Comparison of ENCODE assay signal across 8 mouse cellular contexts in the genomic region with DNA sequence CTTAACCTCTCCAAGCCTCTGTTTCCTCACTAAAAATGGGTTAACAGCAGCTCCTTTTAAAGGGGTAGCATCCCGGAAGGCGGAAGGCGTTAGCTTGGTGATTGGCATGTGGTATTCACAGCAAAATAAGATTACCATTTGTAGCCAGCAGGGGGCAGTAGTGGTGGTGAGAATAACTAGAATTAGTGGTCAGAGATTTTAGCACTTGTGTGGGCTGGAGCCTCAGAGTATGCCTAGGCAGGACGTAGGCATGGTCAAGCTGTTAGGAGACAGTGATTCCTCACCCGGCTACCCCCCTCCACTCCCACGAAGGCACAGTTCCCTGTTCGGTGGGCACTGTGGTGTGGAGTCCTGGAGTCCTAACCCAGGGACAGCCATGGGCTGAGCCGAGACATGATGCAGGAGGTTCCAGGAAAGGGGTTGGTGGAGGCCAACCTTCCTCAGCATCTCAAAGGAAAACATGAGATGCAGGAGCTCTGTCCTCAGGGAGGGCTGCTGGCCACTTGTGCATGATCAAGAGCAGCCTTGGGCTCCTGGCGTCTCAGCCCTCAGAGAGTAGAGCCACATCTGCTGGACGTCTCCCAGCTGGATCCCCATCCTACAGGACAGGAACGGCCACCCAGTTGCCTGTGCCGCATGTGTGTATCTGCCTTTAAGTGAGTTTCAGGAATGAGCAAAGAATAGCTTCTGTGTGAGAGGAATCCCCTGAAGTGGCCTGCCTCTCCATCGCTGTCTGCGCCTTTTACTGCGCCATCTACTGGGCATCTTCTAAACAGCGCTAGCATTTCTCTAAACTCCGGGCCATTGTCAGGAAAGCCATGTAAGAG. TPM values are rescaled to one million over a fixed set of nuclear protein-coding genes. Genes with fewer than 3 reads are reported as not detected.
DNase-seq lines count a peak whose midpoint lies in the region; ATAC-seq and TF ChIP-seq lines count a peak whose summit lies in the region.

No protein-coding gene starts in this region.

- no peak overlapping the region for H3K4me3 ChIP-seq in ES-E14 (ENCODE audit: insufficient read depth in 1 of 2, low read depth in 1 of 2, low read length in 2 of 2, poor library complexity in 1 of 2, severe bottlenecking in 1 of 2)
- H3K4me3 ChIP-seq in forebrain, embryonic 10.5 days: no peak overlapping the region
- H3K4me3 ChIP-seq in heart, embryonic 16.5 days (ENCODE audit: low read length): no peak overlapping the region
- H3K4me3 ChIP-seq in liver, embryonic 13.5 days (replicated peaks): no peak overlapping the region
- no peak overlapping the region for H3K4me3 ChIP-seq in neural tube, embryonic 12.5 days
- no peak overlapping the region for H3K4me3 ChIP-seq in stomach, postnatal 0 days (ENCODE audit: low read depth, low read length)

- TF ChIP-seq EP300 in stomach, postnatal 0 days (optimal IDR thresholded peaks at IDR 0.05): no peak

- peaks cover 16% of the 10 kb centered on the region; the same call in 1 of the 2 replicates for H3K36me3 ChIP-seq in ES-E14 (ENCODE audit: control insufficient read depth, insufficient read depth, low read length, poor library complexity, severe bottlenecking)
- peaks cover 80% of the 10 kb centered on the region for H3K36me3 ChIP-seq in forebrain, embryonic 10.5 days (replicated peaks)
- peaks cover 27% of the 10 kb centered on the region for H3K36me3 ChIP-seq in heart, embryonic 16.5 days (ENCODE audit: control insufficient read depth, insufficient read depth)
- H3K36me3 ChIP-seq in liver, embryonic 13.5 days: no peaks in the 10 kb centered on the region
- peaks cover 55% of the 10 kb centered on the region for H3K36me3 ChIP-seq in neural tube, embryonic 12.5 days
- H3K36me3 ChIP-seq in stomach, postnatal 0 days (ENCODE audit: control insufficient read depth, insufficient read depth, low read length): peaks cover 3% of the 10 kb centered on the region

- H3K27me3 ChIP-seq in forebrain, embryonic 10.5 days (ENCODE audit: poor library complexity, severe bottlenecking): no peaks in the 10 kb centered on the region
- H3K27me3 ChIP-seq in heart, embryonic 16.5 days (ENCODE audit: control insufficient read depth, insufficient read depth, low read length): no peaks in the 10 kb centered on the region
- no peaks in the 10 kb centered on the region for H3K27me3 ChIP-seq in liver, embryonic 13.5 days
- no peaks in the 10 kb centered on the region for H3K27me3 ChIP-seq in neural tube, embryonic 12.5 days (replicated peaks)
- no peaks in the 10 kb centered on the region for H3K27me3 ChIP-seq in stomach, postnatal 0 days (ENCODE audit: control insufficient read depth, insufficient read depth, low read length)

- H3K9ac ChIP-seq in ES-E14 (ENCODE audit: insufficient read depth, low read depth, low read length, poor library complexity, severe bottlenecking): peak overlapping the region; percentile 26; the same call in 1 of the 2 replicates
- H3K9ac ChIP-seq in heart, embryonic 16.5 days (ENCODE audit: low read length): no peak overlapping the region
- no peak overlapping the region for H3K9ac ChIP-seq in liver, embryonic 13.5 days
- no peak overlapping the region for H3K9ac ChIP-seq in neural tube, embryonic 12.5 days
- H3K9ac ChIP-seq in stomach, postnatal 0 days (ENCODE audit: low read length): no peak overlapping the region

- in situ Hi-C loops in ES-E14 (cut with MboI; ENCODE audit: low sequenced_read_pairs in 2 of 2, unreplicated experiment in 2 of 2): no loop called here

- H3K9me3 ChIP-seq in ES-E14 (ENCODE audit: control insufficient read depth, insufficient read depth, low read depth, low read length): no peaks in the 10 kb centered on the region
- H3K9me3 ChIP-seq in forebrain, embryonic 10.5 days: no peaks in the 10 kb centered on the region
- no peaks in the 10 kb centered on the region for H3K9me3 ChIP-seq in heart, embryonic 16.5 days (replicated peaks; ENCODE audit: control insufficient read depth, low read length)
- no peaks in the 10 kb centered on the region for H3K9me3 ChIP-seq in liver, embryonic 13.5 days (replicated peaks)
- no peaks in the 10 kb centered on the region for H3K9me3 ChIP-seq in neural tube, embryonic 12.5 days
- H3K9me3 ChIP-seq in stomach, postnatal 0 days (ENCODE audit: control insufficient read depth, low read length): no peaks in the 10 kb centered on the region

- peaks cover 0 to 8% of the 10 kb centered on the region in 2 experiments; a peak in 1 of 4 replicates for H3K4me1 ChIP-seq in ES-E14 (ENCODE audit: control insufficient read depth in 2 of 2, insufficient read depth in 2 of 2, low read length in 2 of 2, poor library complexity in 1 of 2)
- peaks cover 6% of the 10 kb centered on the region for H3K4me1 ChIP-seq in forebrain, embryonic 10.5 days
- H3K4me1 ChIP-seq in heart, embryonic 16.5 days (ENCODE audit: control insufficient read depth, insufficient read depth, low read length): peaks cover 4% of the 10 kb centered on the region; the same call in 1 of the 2 replicates
- H3K4me1 ChIP-seq in liver, embryonic 13.5 days (replicated peaks): no peaks in the 10 kb centered on the region
- H3K4me1 ChIP-seq in neural tube, embryonic 12.5 days: peaks cover 4% of the 10 kb centered on the region; the same call in 1 of the 2 replicates
- no peaks in the 10 kb centered on the region for H3K4me1 ChIP-seq in stomach, postnatal 0 days (replicated peaks; ENCODE audit: control insufficient read depth, insufficient read depth)

- TF ChIP-seq CTCF in stomach, postnatal 0 days (IDR thresholded peaks at IDR 0.05; ENCODE audit: low read depth): peak; percentile 88

- H3K4me2 ChIP-seq in heart, embryonic 16.5 days (ENCODE audit: low read depth, low read length): no peak overlapping the region
- H3K4me2 ChIP-seq in liver, embryonic 13.5 days: no peak overlapping the region
- no peak overlapping the region for H3K4me2 ChIP-seq in neural tube, embryonic 12.5 days (replicated peaks)
- H3K4me2 ChIP-seq in stomach, postnatal 0 days (replicated peaks; ENCODE audit: low read depth): no peak overlapping the region

- H3K27ac ChIP-seq in ES-E14 (ENCODE audit: insufficient read depth, low read depth, low read length, poor library complexity, severe bottlenecking): no peak overlapping the region
- no peak overlapping the region for H3K27ac ChIP-seq in forebrain, embryonic 10.5 days
- peak overlapping the region; percentile 17 for H3K27ac ChIP-seq in heart, embryonic 16.5 days (ENCODE audit: low read length)
- no peak overlapping the region for H3K27ac ChIP-seq in liver, embryonic 13.5 days
- peak overlapping the region; percentile 53; the same call in 1 of the 2 replicates for H3K27ac ChIP-seq in neural tube, embryonic 12.5 days
- 0 out of 2 replicates have a peak overlapping the region, but pooled peaks have one; percentile 1 for H3K27ac ChIP-seq in stomach, postnatal 0 days (replicated peaks)

- ATAC-seq in heart, embryonic 16.5 days (replicated peaks; ENCODE audit: extremely low read depth, insufficient read depth, low FRiP score): peak; percentile 61
- peak; percentile 57 for ATAC-seq in liver, embryonic 13.5 days (ENCODE audit: low read depth)
- peak; percentile 69 for ATAC-seq in neural tube, embryonic 12.5 days (ENCODE audit: low FRiP score, low read depth)
- ATAC-seq in stomach, postnatal 0 days (ENCODE audit: low FRiP score, low TSS enrichment): peak; percentile 55

- peak; percentile 73 for DNase-seq in ES-E14 (ENCODE audit: low read depth, low spot score)
- peak; percentile 30 for DNase-seq in c-Kit-positive CD71-positive TER-119-negative erythroid progenitor cells, embryonic 14.5 days (ENCODE audit: low read depth)
- peak; percentile 75 for DNase-seq in forebrain, embryonic 10.5 days (ENCODE audit: extremely low spot score, low spot score)
- peak; percentile 77 for DNase-seq in kidney, postnatal 14 days
- peak; percentile 15 for DNase-seq in liver, embryonic 13.5 days
- DNase-seq in stomach, postnatal 0 days (ENCODE audit: low spot score): peak; percentile 71

- 45% methylated on average over 17 of the region's 17 CpGs for WGBS in forebrain, embryonic 10.5 days
- 29% methylated on average over 17 of the region's 17 CpGs for WGBS in heart, embryonic 16.5 days
- 39% methylated on average over 17 of the region's 17 CpGs for WGBS in liver, embryonic 13.5 days (ENCODE audit: insufficient replicate concordance)
- 43% methylated on average over 17 of the region's 17 CpGs for WGBS in neural tube, embryonic 12.5 days
- 38% methylated on average over 17 of the region's 17 CpGs for WGBS in stomach, postnatal 0 days

TF ChIP-seq in ES-E14, 5 proteins besides CTCF, POLR2A, EP300 and RAD21:
- no peak for TF ChIP-seq CHD2 (IDR thresholded peaks at IDR 0.05; ENCODE audit: low read depth, low read length)
- no peak for TF ChIP-seq MAFK (IDR thresholded peaks at IDR 0.05; ENCODE audit: insufficient read depth, low read depth, low read length)
- TF ChIP-seq ZNF384 (IDR thresholded peaks at IDR 0.05; ENCODE audit: low read depth, low read length): no peak
- no peak for TF ChIP-seq ZC3H11A (IDR thresholded peaks at IDR 0.05; ENCODE audit: borderline replicate concordance, low read depth, low read length)
- TF ChIP-seq HCFC1 (IDR thresholded peaks at IDR 0.05; ENCODE audit: borderline replicate concordance, insufficient read depth, low read length): no peak

RNA-seq across cellular contexts. Expression of a gene that starts 11.6 kb away (rescaled TPM):
- 0.09 TPM in 1 of 2 replicates, not detected in the other for total RNA-seq in ES-E14 (2012; rRNA removed)
- not detected in 2 replicates for polyA plus RNA-seq in forebrain, embryonic 10.5 days (2016; fragmentation: Nextera tagmentation; extraction: Ambion mirVana)
- 0.08 and 0.17 TPM in 2 replicates for polyA plus RNA-seq in heart, embryonic 16.5 days (2015; fragmentation: Nextera tagmentation; extraction: Ambion mirVana)
- polyA plus RNA-seq in liver, embryonic 13.5 days (2015; fragmentation: Nextera tagmentation; extraction: Ambion mirVana): 0.03 TPM in 1 of 2 replicates, not detected in the other
- 0.15 TPM in 1 of 2 replicates, not detected in the other for polyA plus RNA-seq in neural tube, embryonic 12.5 days (2016; fragmentation: Nextera tagmentation; extraction: Ambion mirVana)
- polyA plus RNA-seq in stomach, postnatal 0 days (2015; fragmentation: Nextera tagmentation; extraction: Ambion mirVana): 0.05 TPM in 1 of 2 replicates, not detected in the other

Comparison
In these comparisons a context has a peak if more than half of its experiments do, and no peak if none do; other contexts are left out.
1. DNase-seq: peak in every context shown above with its lines; median percentile 77 in kidney, postnatal 14 days; 75 in forebrain, embryonic 10.5 days; 73 in ES-E14; 71 in stomach, postnatal 0 days; 30 in c-Kit-positive CD71-positive TER-119-negative erythroid progenitor cells, embryonic 14.5 days; 15 in liver, embryonic 13.5 days.
2. H3K27ac ChIP-seq: peak in heart, embryonic 16.5 days (single experiment), neural tube, embryonic 12.5 days (single experiment) and stomach, postnatal 0 days (single experiment); none in ES-E14 (single experiment), forebrain, embryonic 10.5 days (single experiment) and liver, embryonic 13.5 days (single experiment).
3. Peak in every context shown above with its lines, with median percentiles within 50 percentile points of each other: ATAC-seq.